ENCODE assay signal across 10 mouse cellular contexts in genomic region chr11:62997039-62997717, GRCm38 (mm10). TPM values are rescaled to one million over a fixed set of nuclear protein-coding genes. Genes with fewer than 3 reads are reported as not detected.
DNase-seq lines count a peak whose midpoint lies in the region; ATAC-seq and TF ChIP-seq lines count a peak whose summit lies in the region.
"Had no signal": no experiment of that assay in that cellular context is flagged by ENCODE, and none has a peak within 500 bp of the region (broad histone marks: within the 10 kb centered on the region; RNA-seq: fewer than 3 reads in every experiment).

No protein-coding gene starts in this region.

- no peak overlapping the region for H3K4me3 ChIP-seq in kidney, embryonic 14.5 days (ENCODE audit: low read length)
- no peak overlapping the region for H3K4me3 ChIP-seq in embryonic fibroblast, embryonic 13.5 days (ENCODE audit: insufficient read depth, low read length)
- no peak overlapping the region for H3K4me3 ChIP-seq in midbrain, embryonic 15.5 days

- no peak overlapping the region for H3K4me2 ChIP-seq in kidney, embryonic 14.5 days (replicated peaks; ENCODE audit: low read depth, low read length)
- no peak overlapping the region for H3K4me2 ChIP-seq in midbrain, embryonic 15.5 days

- peak; percentile 79 for DNase-seq in adrenal gland, postnatal 10 days
- DNase-seq in adrenal gland, adult 2 months: no peak
- DNase-seq in kidney, adult 8-10 months: no peak
- DNase-seq in left cerebral cortex, adult 11 months (ENCODE audit: low spot score): no peak

- no peaks in the 10 kb centered on the region for H3K36me3 ChIP-seq in kidney, embryonic 14.5 days (ENCODE audit: control insufficient read depth, insufficient read depth, low read length)
- H3K36me3 ChIP-seq in midbrain, embryonic 15.5 days (replicated peaks): no peaks in the 10 kb centered on the region

- no peak for ATAC-seq in kidney, embryonic 14.5 days (ENCODE audit: low FRiP score, low TSS enrichment)
- ATAC-seq in midbrain, embryonic 15.5 days (replicated peaks): no peak
- ATAC-seq in CD4-positive, CD25-positive, alpha-beta regulatory T cell, adult 4 months: no peak

- no peak for TF ChIP-seq CTCF in embryonic fibroblast, embryonic 13.5 days (IDR thresholded peaks at IDR 0.05; ENCODE audit: borderline replicate concordance, insufficient read depth, low read length)

- H3K27me3 ChIP-seq in kidney, embryonic 14.5 days (ENCODE audit: control insufficient read depth, insufficient read depth, low read length): no peaks in the 10 kb centered on the region
- H3K27me3 ChIP-seq in midbrain, embryonic 15.5 days (replicated peaks): no peaks in the 10 kb centered on the region

- H3K27ac ChIP-seq in kidney, embryonic 14.5 days (ENCODE audit: low read depth, low read length): peak overlapping the region; percentile 31; the same call in 1 of the 2 replicates
- peak overlapping the region; percentile 3; the same call in 1 of the 2 replicates for H3K27ac ChIP-seq in embryonic fibroblast, embryonic 13.5 days (ENCODE audit: insufficient read depth, low read length)
- H3K27ac ChIP-seq in midbrain, embryonic 15.5 days: peak overlapping the region; percentile 38; the same call in 1 of the 2 replicates

- peaks cover 17% of the 10 kb centered on the region for H3K4me1 ChIP-seq in kidney, embryonic 14.5 days (ENCODE audit: control insufficient read depth, insufficient read depth, low read length)
- peaks cover 12% of the 10 kb centered on the region; the same call in 1 of the 2 replicates for H3K4me1 ChIP-seq in embryonic fibroblast, embryonic 13.5 days (ENCODE audit: control insufficient read depth, insufficient read depth, low read length)
- peaks cover 7% of the 10 kb centered on the region; the same call in 1 of the 2 replicates for H3K4me1 ChIP-seq in midbrain, embryonic 15.5 days

- TF ChIP-seq POLR2A in embryonic fibroblast, embryonic 13.5 days (IDR thresholded peaks at IDR 0.05; ENCODE audit: low read depth, low read length): no peak

- H3K9ac ChIP-seq in kidney, embryonic 14.5 days (ENCODE audit: low read depth, low read length): no peak overlapping the region
- H3K9ac ChIP-seq in midbrain, embryonic 15.5 days: no peak overlapping the region

- WGBS in kidney, embryonic 14.5 days: 69% methylated on average over 5 of the region's 5 CpGs
- WGBS in midbrain, embryonic 15.5 days: 81% methylated on average over 5 of the region's 5 CpGs

- no peaks in the 10 kb centered on the region for H3K9me3 ChIP-seq in kidney, embryonic 14.5 days (ENCODE audit: control insufficient read depth, low read length)
- no peaks in the 10 kb centered on the region for H3K9me3 ChIP-seq in midbrain, embryonic 15.5 days

RNA-seq across cellular contexts. Expression of gene Cdrt4, which starts 46.2 kb away (rescaled TPM):
- total RNA-seq in adrenal gland, postnatal 10 days (2021): not detected
- total RNA-seq in adrenal gland, adult 2 months (2021): not detected
- 0.16 TPM in 1 of 2 replicates, not detected in the other for polyA plus RNA-seq in adrenal gland, adult 2 months (2012; rRNA removed)
- 0.29 TPM in 1 of 2 replicates, not detected in the other for polyA plus RNA-seq in kidney, embryonic 14.5 days (2014; fragmentation: Nextera tagmentation; extraction: Ambion mirVana)
- polyA plus RNA-seq in embryonic fibroblast, embryonic 13.5 days (2011; ENCODE audit: insufficient read length, low read depth, missing spikeins): not detected in 2 replicates
- polyA plus RNA-seq in midbrain, embryonic 15.5 days (2015; fragmentation: Nextera tagmentation; extraction: Ambion mirVana): not detected in 2 replicates
- polyA plus RNA-seq in CD4-positive, CD25-positive, alpha-beta regulatory T cell, adult 4 months (2017; shearing (Covaris generic)): not detected
- total RNA-seq: left cerebral cortex, postnatal 10 days had no signal
- polyA plus RNA-seq: cortical plate, adult 2 months had no signal
